Mouse (Mus musculus) ZHBTc4 (cell line): ENCODE data around the gene Mvb12b.

Source experiments
- DNase-seq: peaks from one replicate; pipeline ENCODE4 v3.0.0-alpha.2; 2011; ENCODE audit warnings: low read depth, low spot score

Gene Mvb12b

DNA sequence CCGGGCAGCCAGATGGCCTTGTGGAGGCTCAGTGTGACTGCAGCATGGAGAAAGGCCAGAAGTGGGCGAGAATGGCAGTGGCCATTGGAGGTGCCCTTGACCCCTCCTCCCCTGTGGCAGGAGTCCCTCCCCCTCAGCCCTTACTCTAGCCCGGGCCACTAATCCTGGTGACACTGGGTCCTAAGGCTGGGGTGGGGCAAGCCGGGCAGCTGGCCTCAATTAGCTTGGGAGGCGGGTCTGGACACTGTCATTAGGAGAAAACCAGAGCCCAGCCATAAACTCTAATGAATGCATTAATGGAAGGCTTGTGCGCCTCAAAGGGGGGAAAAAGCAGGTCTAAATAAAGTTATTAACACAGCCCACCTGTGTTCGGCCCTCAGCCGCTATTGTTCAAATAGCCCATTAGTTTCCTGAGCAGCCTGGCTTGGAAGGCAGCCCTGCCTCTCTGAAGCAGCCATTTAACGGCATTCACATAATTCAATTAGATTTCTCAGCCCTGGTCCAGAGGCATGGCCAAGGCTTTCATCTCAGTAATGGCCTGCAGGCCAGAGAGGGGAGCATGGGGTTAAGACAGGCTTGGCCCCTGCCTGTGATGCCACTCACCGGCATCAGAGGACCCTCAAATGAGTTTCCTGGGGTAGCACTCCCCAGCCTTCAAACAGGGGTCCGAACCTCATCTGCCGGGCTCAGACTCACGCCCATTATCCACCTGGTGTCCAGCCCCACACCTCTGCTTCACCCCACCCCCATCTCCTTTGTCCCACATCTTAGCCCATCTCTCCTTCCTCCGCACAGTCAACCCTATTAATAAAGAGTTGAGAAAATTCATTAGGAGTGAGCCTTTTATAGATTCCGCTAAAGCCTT is 186.9 kb downstream of the Mvb12b start:
- DNase-seq: no peak

- DNase-seq: peak; percentile 65
Measured at GRCm38 (mm10) chr2:33698898-33699297, 188.8 kb downstream of the Mvb12b start.

- DNase-seq: peak; percentile 54
Measured at GRCm38 (mm10) chr2:33696428-33696827, 191.3 kb downstream of the Mvb12b start.

DNA sequence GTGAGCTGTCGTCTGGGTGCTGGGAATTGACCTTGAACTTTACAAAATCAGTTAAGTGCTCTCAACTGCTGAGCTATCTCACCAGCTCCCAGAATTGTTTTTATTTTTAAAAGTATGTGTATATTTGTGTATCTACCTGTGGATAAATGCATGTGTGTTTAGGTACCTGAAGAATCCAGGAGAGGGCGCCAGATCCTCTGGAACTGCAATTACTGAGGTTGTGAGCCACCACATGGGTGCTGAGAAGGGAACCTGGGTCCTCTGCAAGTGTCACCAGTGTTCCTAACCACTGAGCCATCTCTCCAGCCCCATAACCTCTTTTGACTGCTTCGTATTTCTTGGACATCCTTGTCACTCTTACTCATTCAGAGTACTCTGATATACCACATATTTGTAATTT is 193.8 kb downstream of the Mvb12b start:
- DNase-seq: peak; percentile 56

- DNase-seq: peak; percentile 90
Measured at GRCm38 (mm10) chr2:33689880-33690462, 197.8 kb downstream of the Mvb12b start.

DNA sequence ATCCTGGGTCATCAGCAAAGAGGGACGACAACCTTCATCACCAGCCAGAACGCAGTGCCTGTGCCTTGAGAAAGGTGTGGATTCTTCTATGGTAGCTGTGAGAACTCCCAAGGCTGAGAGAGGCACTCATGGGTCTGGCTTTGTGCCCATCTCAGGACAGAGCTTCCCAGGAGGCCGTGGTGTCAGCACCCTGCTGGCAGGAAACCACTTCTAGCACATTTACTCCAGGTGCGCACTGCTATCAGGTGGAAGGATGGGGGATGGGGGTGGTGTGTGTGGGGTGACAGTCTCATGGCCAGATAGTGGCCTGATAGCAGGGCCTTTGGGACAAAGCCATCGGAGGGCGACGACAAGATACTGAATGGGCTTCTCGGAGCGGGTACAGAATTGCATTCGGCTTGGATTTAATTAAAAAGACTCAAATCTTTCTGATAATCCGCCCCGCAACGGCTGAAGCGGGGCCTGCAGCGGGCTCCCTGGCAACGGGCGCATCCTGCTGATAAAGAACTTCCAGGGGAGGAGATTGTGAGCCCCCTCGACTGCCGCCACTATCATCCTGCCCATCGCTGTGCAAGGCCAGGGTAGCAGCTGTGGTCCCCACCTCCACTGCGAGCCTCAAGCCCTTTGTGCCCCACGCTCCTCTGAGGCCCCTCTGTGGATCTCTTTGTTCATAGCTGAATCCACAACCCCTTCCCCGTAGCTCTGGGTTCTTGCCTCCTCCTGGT is 198.4 kb downstream of the Mvb12b start:
- DNase-seq: no peak

DNA sequence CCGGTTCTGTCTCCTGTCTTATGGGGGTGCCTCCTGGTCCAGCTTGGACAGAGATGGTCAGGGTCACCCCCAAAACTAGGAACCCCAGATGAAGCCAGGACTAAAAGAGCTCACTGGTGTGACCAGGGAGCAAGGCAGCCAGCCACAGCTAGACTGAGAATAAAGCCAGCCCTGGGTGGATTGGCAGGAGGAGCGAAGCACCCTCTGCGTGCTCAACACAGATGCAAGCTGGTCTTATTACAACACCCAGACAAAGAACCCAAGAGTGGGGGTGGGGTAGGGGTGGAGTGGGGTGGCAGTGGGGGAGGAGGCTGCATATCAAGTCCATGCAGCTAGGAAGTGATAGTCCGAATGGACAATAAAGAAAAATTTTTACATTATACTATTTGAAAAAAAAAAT is 204.2 kb downstream of the Mvb12b start:
- no peak for DNase-seq

GRCm38 (mm10) chr2:33683095-33683494 is 204.7 kb downstream of the Mvb12b start:
- DNase-seq: no peak

DNA sequence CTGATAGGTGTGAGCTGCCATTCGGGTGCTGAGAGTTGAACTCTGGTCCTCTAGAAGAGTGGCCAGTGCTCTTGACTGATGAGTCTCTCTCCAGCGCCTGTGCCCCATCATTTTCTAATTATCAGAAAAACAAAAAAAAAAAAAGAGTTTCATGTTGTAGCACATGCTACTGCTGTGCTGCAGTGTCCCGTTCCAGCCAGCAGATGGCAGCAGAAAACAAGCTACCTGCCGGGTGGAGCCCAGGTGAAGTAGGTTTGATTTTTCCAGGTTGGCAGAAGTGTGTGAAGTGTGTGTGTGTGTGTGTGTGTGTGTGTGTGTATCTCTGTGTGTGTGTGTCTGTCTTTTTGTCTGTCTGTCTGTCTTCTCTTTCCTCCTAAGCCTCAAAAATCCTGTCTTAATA is 205.5 kb downstream of the Mvb12b start:
- peak; percentile 60 for DNase-seq
